Mouse (Mus musculus): Measurements from ENCODE around the gene Clasp1. TPM values are rescaled to one million over a fixed set of nuclear protein-coding genes. Genes with fewer than 3 reads are reported as not detected.

Clasp1 gene
- polyA plus RNA-seq, 1 experiment from 2014 or later: 79.7 TPM

DNA sequence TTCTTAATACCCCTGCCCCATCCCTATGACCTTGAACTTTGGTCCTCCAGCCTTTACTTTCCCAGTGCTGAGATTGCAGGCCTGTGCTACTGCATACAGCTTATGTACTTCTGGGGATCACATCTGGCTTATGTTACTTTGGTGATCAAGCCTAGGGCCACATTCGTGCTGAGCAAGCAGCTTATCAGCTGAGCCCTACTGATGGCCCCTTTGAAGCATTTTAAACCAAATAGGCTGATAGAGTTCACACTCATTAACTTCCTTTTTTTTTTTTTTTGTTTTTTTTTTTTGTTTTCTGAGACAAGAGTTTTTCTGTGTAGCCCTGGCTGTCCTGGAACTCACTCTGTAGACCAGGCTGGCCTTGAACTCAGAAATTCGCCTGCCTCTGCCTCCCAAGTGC, 164.2 kb downstream of the Clasp1 start:
- no peaks in the 10 kb centered on the region for H3K4me1 ChIP-seq
- H3K9ac ChIP-seq: no peak overlapping the region
- H3K4me3 ChIP-seq: no peak overlapping the region
- H3K4me2 ChIP-seq (replicated peaks): no peak overlapping the region
- H3K9me3 ChIP-seq: no peaks in the 10 kb centered on the region
- H3K36me3 ChIP-seq: peaks cover 70% of the 10 kb centered on the region
- whole genome bisulfite sequencing: 84% methylated on average over 2 of the region's 2 CpGs
- no peaks in the 10 kb centered on the region for H3K27me3 ChIP-seq
- ATAC-seq (ENCODE audit: insufficient number of reproducible peaks, insufficient read depth, low FRiP score, low TSS enrichment): no peak
- no peak overlapping the region for H3K27ac ChIP-seq

- no peaks in the 10 kb centered on the region for H3K4me1 ChIP-seq
- no peak for ATAC-seq (ENCODE audit: insufficient number of reproducible peaks, insufficient read depth, low FRiP score, low TSS enrichment)
- H3K4me3 ChIP-seq: no peak overlapping the region
- H3K9ac ChIP-seq: no peak overlapping the region
- peaks cover 68% of the 10 kb centered on the region for H3K36me3 ChIP-seq
- no peak overlapping the region for H3K27ac ChIP-seq
- no peaks in the 10 kb centered on the region for H3K9me3 ChIP-seq
- 90% methylated on average over 3 of the region's 3 CpGs for WGBS
- H3K27me3 ChIP-seq: no peaks in the 10 kb centered on the region
- no peak overlapping the region for H3K4me2 ChIP-seq (replicated peaks)
These were observed 164.6 kb downstream of the Clasp1 start for GRCm38 (mm10) chr1:118553451-118553850.

DNA sequence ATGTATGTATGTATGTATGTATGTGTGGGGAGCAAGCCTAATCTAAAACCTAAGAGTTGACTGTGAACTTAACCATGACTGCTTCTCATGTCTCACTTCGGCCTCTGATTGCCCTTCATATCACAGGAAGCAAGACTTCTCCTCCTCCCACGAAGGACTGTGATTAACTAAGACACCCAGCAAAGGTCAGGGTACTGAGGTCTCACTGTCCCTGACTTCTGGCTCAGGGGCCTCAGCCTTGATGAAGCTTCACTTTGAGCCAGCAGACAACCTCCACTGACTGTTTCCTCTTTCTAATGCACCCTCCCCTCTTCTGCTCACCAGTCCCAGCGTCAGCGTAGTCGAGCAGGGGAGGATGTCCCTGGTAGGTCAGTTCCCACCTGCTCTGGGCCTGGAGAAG, 166.1 kb downstream of the Clasp1 start:
- Histone ChIP-seq H3K4me3 (no peak overlapping the region), H3K36me3 (peaks cover 68% of the 10 kb centered on the region), H3K9me3 (no peaks in the 10 kb centered on the region), H3K4me2 (replicated peaks) (no peak overlapping the region), H3K27me3 (no peaks in the 10 kb centered on the region), H3K9ac (no peak overlapping the region), H3K4me1 (no peaks in the 10 kb centered on the region), H3K27ac (no peak overlapping the region)
- no peak for ATAC-seq (ENCODE audit: insufficient number of reproducible peaks, insufficient read depth, low FRiP score, low TSS enrichment)
- WGBS: 83% methylated on average over 5 of the region's 5 CpGs

GRCm38 (mm10) chr1:118559716-118560115, 170.9 kb downstream of the Clasp1 start:
- H3K9ac ChIP-seq: no peak overlapping the region
- H3K36me3 ChIP-seq: peaks cover 68% of the 10 kb centered on the region
- no peak overlapping the region for H3K27ac ChIP-seq
- no peaks in the 10 kb centered on the region for H3K27me3 ChIP-seq
- ATAC-seq (ENCODE audit: insufficient number of reproducible peaks, insufficient read depth, low FRiP score, low TSS enrichment): no peak
- no peak overlapping the region for H3K4me2 ChIP-seq (replicated peaks)
- no peaks in the 10 kb centered on the region for H3K9me3 ChIP-seq
- no peaks in the 10 kb centered on the region for H3K4me1 ChIP-seq
- H3K4me3 ChIP-seq: no peak overlapping the region
- 97% methylated on average over 2 of the region's 2 CpGs for whole genome bisulfite sequencing

DNA sequence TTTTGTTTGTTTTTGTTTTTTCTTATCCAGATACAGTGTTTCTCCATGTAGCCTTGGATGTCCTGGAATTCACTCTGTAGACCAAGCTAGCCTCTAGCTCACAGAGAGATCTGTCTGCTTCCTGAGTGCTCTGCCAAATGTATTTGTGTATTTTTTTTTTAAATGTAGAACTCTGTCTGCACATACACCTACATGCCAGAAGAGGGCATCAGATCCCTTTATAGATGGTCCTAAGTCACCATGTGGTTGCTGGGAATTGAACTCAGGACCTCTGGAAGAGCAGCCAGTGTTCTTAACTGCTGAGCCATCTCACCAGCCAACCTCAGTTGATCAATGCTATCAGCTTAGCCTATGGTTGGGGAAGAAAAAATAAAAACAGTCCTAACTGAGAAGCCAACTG, 175.7 kb downstream of the Clasp1 start:
- H3K4me1 ChIP-seq: no peaks in the 10 kb centered on the region
- no peaks in the 10 kb centered on the region for H3K9me3 ChIP-seq
- H3K9ac ChIP-seq: no peak overlapping the region
- no peak for ATAC-seq (ENCODE audit: insufficient number of reproducible peaks, insufficient read depth, low FRiP score, low TSS enrichment)
- H3K27me3 ChIP-seq: no peaks in the 10 kb centered on the region
- no peak overlapping the region for H3K4me3 ChIP-seq
- H3K36me3 ChIP-seq: peaks cover 86% of the 10 kb centered on the region
- no peak overlapping the region for H3K4me2 ChIP-seq (replicated peaks)
- H3K27ac ChIP-seq: no peak overlapping the region

DNA sequence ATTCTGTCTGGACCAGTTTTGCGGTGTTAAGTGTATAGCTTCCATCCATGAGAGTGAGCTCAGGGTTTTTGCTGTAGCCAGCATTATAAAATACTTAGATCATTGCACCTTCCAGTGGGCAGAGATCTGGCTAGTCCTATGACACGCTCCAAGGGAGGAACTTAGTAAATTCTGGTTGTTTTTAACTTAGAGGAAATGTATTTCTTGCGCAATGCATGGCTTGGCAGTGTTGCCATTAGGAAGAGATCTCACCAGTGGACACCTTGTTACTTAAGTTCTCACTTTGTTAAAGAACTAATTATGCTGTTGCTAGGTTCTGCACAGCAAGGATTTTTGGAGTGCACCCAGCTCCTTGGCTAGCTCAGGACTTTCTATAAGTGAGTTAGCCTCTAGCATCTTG, 178.8 kb downstream of the Clasp1 start:
- Histone ChIP-seq H3K4me2 (replicated peaks) (no peak overlapping the region), H3K36me3 (peaks cover 86% of the 10 kb centered on the region), H3K9me3 (no peaks in the 10 kb centered on the region), H3K4me1 (no peaks in the 10 kb centered on the region), H3K27ac (no peak overlapping the region), H3K9ac (no peak overlapping the region), H3K27me3 (no peaks in the 10 kb centered on the region), H3K4me3 (no peak overlapping the region)
- 95% methylated on average over 3 of the region's 3 CpGs for WGBS
- ATAC-seq (ENCODE audit: insufficient number of reproducible peaks, insufficient read depth, low FRiP score, low TSS enrichment): no peak

GRCm38 (mm10) chr1:118580174-118580702, 191.4 kb downstream of the Clasp1 start:
- Histone ChIP-seq H3K36me3 (peaks cover 45% of the 10 kb centered on the region), H3K9ac (no peak overlapping the region)
- 94% methylated on average over 2 of the region's 2 CpGs for WGBS

GRCm38 (mm10) chr1:118581179-118581578, 192.3 kb downstream of the Clasp1 start:
- no peak overlapping the region for H3K27ac ChIP-seq
- H3K36me3 ChIP-seq: peaks cover 38% of the 10 kb centered on the region
- WGBS: 97% methylated on average over 8 of the region's 8 CpGs
- no peak overlapping the region for H3K9ac ChIP-seq
- H3K9me3 ChIP-seq: no peaks in the 10 kb centered on the region
- H3K4me3 ChIP-seq: no peak overlapping the region
- H3K4me1 ChIP-seq: no peaks in the 10 kb centered on the region
- no peak for ATAC-seq (ENCODE audit: insufficient number of reproducible peaks, insufficient read depth, low FRiP score, low TSS enrichment)
- H3K27me3 ChIP-seq: no peaks in the 10 kb centered on the region
- H3K4me2 ChIP-seq (replicated peaks): no peak overlapping the region

More at GRCm38 (mm10) chr1:118580174-118580702, 191.4 kb downstream of the Clasp1 start:
- Histone ChIP-seq H3K27ac (no peak overlapping the region), H3K4me3 (no peak overlapping the region), H3K4me2 (replicated peaks) (no peak overlapping the region), H3K27me3 (no peaks in the 10 kb centered on the region), H3K4me1 (no peaks in the 10 kb centered on the region), H3K9me3 (no peaks in the 10 kb centered on the region)
- no peak for ATAC-seq (ENCODE audit: insufficient number of reproducible peaks, insufficient read depth, low FRiP score, low TSS enrichment)

GRCm38 (mm10) chr1:118589721-118590120, 200.9 kb downstream of the Clasp1 start:
- H3K4me3 ChIP-seq: no peak overlapping the region
- H3K27me3 ChIP-seq: no peaks in the 10 kb centered on the region
- H3K9me3 ChIP-seq: no peaks in the 10 kb centered on the region
- peaks cover 51% of the 10 kb centered on the region for H3K36me3 ChIP-seq
- no peak for ATAC-seq (ENCODE audit: insufficient number of reproducible peaks, insufficient read depth, low FRiP score, low TSS enrichment)
- WGBS: 74% methylated on average over 5 of the region's 5 CpGs
- H3K4me2 ChIP-seq (replicated peaks): no peak overlapping the region
- H3K27ac ChIP-seq: no peak overlapping the region
- no peaks in the 10 kb centered on the region for H3K4me1 ChIP-seq
- H3K9ac ChIP-seq: no peak overlapping the region

DNA sequence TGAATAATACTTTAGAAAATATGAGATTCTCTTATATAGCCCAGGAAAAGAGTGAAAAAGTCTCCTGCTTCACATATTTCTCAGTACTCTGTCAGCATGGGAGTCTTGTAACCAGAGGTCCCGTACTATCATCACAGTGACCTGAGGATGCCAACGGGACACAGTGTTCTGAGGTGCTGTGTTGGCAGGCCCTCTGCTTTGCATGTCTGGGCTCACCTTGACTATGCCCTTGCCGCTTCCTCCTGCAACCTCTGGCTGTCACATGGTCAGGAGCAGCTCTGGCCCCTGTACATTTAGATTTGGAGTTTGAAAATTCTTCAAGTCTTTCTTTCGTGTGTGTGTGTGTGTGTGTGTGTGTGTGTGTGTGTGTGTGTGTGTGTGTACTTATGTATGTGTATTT, 204.1 kb downstream of the Clasp1 start:
- Histone ChIP-seq H3K4me1 (no peaks in the 10 kb centered on the region), H3K27me3 (no peaks in the 10 kb centered on the region), H3K4me3 (no peak overlapping the region), H3K27ac (no peak overlapping the region), H3K4me2 (replicated peaks) (no peak overlapping the region), H3K36me3 (peaks cover 75% of the 10 kb centered on the region), H3K9me3 (no peaks in the 10 kb centered on the region), H3K9ac (no peak overlapping the region)
- 91% methylated on average over 4 of the region's 4 CpGs for WGBS
- no peak for ATAC-seq (ENCODE audit: insufficient number of reproducible peaks, insufficient read depth, low FRiP score, low TSS enrichment)

DNA sequence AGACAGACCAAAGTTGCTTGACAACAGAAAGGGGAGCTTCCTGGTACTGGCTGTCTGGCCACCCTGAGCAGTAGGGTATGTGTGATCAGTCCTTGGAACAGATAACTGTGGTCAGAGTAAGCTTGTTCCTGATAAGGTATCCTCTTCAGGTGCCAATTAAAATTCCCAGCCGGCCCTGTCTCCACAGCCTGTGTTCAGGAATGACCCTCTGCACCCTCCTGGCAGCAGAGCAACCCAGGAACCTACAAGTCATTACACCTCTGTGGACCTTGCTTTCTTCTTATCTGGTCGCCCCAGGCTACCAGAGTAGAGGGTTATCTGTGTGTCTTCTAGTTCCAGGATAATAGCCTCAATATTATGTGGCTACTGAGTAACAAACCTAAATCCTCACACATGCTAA, 206.5 kb downstream of the Clasp1 start:
- Histone ChIP-seq H3K36me3 (peaks cover 85% of the 10 kb centered on the region), H3K4me1 (no peaks in the 10 kb centered on the region), H3K4me3 (no peak overlapping the region), H3K27me3 (no peaks in the 10 kb centered on the region), H3K27ac (no peak overlapping the region), H3K4me2 (replicated peaks) (no peak overlapping the region), H3K9ac (no peak overlapping the region), H3K9me3 (no peaks in the 10 kb centered on the region)
- 77% methylated on average over 2 of the region's 2 CpGs for WGBS
- no peak for ATAC-seq (ENCODE audit: insufficient number of reproducible peaks, insufficient read depth, low FRiP score, low TSS enrichment)

GRCm38 (mm10) chr1:118597475-118598213, 208.8 kb downstream of the Clasp1 start:
- Histone ChIP-seq H3K4me2 (replicated peaks) (no peak overlapping the region), H3K9ac (no peak overlapping the region), H3K27ac (no peak overlapping the region), H3K4me1 (no peaks in the 10 kb centered on the region), H3K9me3 (no peaks in the 10 kb centered on the region), H3K27me3 (no peaks in the 10 kb centered on the region), H3K4me3 (no peak overlapping the region), H3K36me3 (peaks cover 90% of the 10 kb centered on the region)
- WGBS: 77% methylated on average over 2 of the region's 2 CpGs
- no peak for ATAC-seq (ENCODE audit: insufficient number of reproducible peaks, insufficient read depth, low FRiP score, low TSS enrichment)
